Mouse (Mus musculus): Measurements from ENCODE around the gene Ccdc9b.

GRCm38 (mm10) chr2:118774536-118774935 lies 12.1 kb upstream of the Ccdc9b start:
- TF ChIP-seq POLR2A (IDR thresholded peaks at IDR 0.05; ENCODE audit: low read depth, low read length) (no peak), CTCF (IDR thresholded peaks at IDR 0.05; ENCODE audit: borderline replicate concordance, insufficient read depth, low read length) (no peak)

Data from embryonic fibroblast, embryonic 13.5 days (primary cell).